Mouse (Mus musculus): Measurements from ENCODE around the gene Sfn.
A peak's percentile ranks its signal among the peaks of the same experiment; 100 is the strongest.
"Not testable (repeated sequence)": the region's sequence is repeated elsewhere in the genome, so short reads cannot be mapped to it uniquely, and the experiment has no call there.

Gene Sfn

DNA sequence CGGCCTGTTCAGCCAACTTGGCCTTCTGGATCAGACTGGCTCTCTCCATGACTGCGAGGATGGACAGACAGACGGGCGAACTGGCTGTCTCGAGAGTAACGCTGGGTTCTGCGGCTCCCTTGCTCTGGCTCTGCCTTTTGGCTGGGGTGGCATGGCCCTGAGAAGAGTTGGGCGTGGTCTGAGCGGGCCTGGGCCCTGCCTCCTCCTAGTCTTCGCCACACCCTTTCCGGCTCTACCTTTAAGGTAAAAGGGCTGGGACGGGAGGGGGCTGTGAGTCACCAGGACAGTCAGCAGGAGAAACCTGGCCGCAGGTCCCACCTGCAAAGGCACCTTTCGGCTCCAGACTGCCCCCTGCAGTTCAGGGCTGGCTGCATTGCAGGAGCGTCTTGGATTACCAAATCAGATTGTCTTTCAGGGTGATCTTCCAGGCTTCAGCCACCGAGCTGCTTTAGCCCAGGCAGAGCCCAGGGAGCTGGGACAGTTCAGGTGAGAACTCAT lies at the start of gene Sfn:
Sfn (minus strand) TSS at position 448 of the 498 bp plus-strand sequence.
- no peak for DNase-seq (ENCODE audit: low spot score in 2 of 2)

DNA sequence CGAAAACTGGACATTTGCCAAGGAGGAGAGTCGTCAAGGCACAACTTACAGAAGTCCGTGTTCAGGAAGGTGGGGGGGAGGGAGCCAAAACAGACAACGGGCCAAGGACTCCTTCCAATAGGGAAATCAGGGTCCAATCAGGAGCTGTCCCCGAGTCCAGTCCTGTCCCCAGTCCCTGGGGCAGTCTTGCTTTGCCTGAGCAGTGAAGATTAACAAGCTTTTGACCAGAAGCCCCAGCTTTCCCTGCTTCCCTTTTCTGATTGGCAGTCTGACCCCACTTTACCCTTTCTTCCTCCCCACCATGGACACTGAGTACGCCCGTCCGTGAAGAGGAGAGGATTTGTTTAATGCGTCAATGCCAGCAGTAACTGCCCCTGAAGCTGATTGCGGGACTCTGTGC lies 49.5 kb upstream of the Sfn start:
- no peak for DNase-seq (ENCODE audit: low spot score in 2 of 2)

DNA sequence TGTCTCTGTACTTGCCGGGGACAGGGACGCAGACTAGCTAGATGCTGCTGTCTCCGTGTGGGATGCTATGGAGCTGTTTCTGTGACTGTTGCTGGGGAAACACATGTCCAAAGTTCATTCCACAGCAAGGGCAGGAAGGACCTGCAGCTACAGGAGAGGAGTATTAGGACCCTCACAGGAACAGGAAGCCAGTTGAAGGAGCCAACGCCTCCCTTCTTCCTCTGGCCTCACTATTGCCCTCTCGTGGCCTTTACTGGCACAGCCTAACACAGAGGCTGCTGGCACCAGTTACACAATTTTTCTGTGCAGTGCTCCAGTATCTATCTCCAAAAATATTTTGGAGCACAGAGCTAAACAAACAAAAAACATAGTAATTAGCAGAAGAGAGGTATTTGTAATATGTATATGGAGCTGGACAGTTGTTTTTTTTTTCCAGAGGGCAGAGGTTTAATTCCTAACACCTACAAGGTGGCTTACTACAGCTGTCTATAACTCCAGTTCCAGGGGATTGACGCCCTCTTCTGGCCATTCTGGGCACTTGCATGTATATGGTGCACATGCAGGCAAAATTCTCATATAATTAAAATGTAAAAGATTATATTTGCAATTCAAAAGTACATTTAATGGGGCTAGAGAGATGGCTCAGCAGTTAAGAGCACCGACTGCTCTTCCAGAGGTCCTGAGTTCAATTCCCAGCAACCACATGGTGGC lies 48.2 kb upstream of the Sfn start, which contains the start of gene Zdhhc18:
Zdhhc18 (minus strand) TSS at position 166 of the 711 bp plus-strand sequence.
- peak; percentile 78 to 88 for DNase-seq (ENCODE audit: low spot score in 2 of 2)

DNA sequence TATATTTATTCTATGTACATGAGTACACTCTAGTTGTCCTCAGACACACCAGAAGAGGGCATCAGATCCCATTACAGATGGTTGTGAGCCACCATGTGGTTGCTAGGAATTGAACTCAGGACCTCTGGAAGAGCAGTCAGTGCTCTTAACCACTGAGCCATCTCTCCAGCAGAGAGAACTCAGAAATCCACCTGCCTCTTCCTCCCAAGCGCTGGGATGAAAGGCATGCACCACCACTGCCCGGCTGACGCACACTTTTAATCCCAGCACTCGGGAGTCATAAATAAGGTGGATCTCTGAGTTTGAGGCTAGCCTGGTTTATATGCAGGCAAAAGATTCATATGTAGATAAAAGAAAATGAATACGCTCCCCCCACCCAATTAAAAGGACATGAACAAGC lies 47.5 kb upstream of the Sfn start:
- DNase-seq (ENCODE audit: low spot score in 2 of 2) = not testable (repeated sequence)

DNA sequence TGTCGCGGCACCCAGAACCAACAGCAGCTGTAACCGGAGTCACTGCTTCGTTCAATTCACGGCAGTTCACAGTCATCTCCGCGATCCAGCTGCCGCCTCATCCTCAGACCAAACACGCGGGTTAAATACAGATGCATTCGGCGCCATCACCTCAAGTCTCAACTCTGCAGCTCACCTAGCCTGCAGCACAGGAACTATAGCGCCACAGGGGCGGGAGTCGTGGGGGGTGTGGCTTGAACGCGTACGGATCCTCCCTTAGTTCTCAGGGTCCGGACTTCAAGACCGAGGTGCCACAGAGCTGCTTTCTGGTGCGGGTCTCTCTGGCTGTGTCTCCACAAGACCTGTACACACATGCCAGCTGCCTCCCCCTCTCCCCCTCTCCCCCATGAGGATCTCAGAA lies 43.7 kb upstream of the Sfn start:
- no peak for DNase-seq (ENCODE audit: low spot score in 2 of 2)

DNA sequence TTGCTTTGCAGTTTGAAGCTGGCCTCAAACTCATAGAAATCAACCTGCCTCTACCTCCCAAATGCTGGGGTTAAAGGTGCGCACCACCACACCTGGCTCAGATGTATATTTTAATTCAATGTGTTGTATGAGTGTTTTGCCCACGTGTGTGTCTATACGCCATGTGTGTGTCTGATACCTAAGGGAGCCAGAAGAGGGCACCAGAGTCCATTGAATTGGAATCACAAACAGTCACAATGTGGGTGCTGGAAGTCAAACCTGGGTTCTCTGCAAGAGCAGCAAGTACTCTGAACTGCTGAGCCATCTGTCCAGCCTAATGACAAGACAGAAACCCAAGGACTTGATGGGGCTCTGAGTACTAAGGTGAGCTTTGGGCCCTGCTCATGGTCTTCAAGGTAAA lies 43.2 kb upstream of the Sfn start:
- no peak for DNase-seq (ENCODE audit: low spot score in 2 of 2)

DNA sequence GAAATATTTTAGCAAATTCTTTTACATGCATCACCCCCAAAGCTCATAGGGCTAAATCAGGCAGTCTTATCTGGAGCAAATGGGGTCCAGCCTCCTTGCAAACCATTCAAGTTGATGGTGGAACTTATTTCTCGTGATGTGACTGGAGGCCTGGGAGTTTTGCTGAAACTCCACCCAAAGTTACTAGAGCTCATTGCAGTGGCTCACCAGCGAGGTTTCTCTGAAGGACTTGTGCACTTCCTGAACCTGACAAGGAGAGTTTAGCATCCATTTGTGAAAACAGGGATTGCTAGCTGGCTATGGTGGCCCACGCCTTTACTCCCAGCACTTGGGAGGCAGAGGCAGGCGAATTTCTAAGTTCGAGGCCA lies 32.1 kb upstream of the Sfn start:
- no peak for DNase-seq (ENCODE audit: low spot score in 2 of 2)

DNA sequence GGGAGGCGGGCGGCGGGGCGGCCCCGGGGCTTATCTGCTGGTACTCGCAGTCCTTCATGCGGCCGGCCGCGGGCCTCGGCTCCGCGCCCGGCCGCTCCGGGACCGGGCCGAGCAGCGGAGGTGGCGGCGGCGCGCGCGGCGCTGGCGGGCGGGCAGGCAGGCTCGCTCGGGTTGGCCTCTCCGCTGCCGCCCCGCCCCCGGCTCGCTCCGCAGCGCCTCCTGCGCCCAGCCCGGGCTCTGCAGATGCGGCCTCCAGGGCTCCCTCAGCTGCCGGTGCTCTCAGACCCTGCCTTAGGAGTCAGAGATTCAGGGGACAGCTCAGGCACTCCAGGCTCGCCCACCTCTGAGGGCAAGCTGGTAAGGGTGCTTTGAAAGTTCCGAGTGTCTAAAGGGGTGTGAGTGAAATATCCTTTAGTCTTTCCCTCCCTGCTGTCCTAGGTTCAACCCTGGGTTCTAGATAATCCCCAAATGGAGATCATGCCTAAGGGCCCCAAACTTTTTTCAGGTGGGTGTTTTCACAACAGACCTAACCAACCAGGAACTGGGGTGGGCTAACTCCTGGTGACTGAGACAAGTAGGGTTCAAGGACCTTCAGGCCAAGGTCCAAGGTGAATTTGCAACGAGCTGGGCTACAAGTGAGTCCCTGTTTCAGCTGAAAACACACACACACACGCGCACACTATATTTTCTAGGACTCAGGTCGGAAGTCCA lies 31.5 kb upstream of the Sfn start:
- peak; percentile 81 to 85 for DNase-seq (ENCODE audit: low spot score in 2 of 2)

DNA sequence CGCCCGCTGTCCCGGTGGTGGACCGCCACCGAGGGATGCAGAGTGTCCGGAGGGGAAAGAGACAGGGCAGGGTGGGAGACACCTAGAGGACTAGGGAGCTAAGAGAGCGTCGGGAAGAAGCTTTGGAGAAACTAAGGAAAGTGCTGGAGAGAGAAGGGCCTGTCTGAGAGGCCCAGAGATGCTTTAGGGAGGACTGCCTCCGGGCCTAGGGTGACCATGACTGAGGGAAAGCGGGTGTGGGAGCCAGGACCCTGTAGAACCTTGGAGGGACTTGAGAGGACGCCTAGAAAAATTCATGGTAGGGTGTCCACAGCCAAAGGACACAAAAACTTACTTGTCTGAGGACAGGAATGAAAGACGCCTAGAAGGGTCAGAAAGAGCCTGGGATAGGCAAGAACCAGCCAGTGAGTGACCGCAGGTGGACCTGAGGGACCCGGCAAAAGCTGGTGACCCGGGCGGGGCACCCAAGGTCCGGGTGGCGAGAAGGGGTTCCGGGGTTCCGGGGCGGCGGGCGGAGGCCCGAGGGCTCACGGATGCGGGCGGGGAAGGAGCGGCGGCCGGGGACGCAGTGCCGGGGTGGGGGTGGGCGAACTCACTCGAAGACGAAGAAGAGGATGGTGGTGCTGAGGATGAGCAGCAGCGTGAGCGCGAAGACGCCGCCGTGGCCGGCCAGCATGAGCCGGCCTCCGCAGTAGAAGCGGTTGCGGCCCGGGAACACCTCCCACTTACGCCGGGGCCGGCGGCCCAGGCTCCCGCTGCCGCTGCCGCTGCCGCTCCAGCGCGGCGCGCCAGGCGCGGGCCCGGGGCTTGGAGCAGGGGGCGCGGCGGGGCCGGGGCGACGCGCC lies 30.7 kb upstream of the Sfn start:
- peak in 1 of 2 experiments; percentile 42 for DNase-seq (ENCODE audit: low spot score in 2 of 2)

DNA sequence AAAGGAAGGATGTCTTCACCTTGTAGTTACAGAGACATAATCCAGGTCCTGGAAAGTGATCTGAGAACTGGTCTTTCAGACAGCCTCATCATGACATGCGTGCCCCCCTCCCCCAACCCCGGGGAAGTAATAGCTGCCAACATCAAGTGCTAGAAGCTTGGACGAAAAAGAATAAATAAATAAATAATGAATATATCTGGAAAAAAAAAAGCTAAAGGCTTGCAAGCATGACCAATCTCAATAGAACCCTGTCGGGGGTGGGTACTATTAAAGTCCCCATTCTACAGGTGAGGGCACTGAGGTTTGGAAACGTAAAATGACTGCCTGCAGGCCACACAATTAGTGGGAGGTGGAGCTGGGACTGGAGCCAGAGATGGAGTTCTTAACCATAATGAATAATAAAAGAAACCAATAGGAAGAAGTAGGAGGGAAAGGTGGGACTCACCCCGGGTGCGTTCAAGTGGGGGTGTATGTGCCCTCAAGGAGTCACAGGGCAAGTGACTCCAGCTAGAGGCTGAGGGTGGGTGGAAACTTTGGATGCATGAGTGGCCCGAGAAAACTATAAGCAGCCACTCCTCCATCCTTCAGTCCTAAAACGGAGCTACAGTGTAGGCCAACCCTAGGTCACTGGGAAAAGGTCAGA lies 29.9 kb upstream of the Sfn start:
- no peak for DNase-seq (ENCODE audit: low spot score in 2 of 2)

DNA sequence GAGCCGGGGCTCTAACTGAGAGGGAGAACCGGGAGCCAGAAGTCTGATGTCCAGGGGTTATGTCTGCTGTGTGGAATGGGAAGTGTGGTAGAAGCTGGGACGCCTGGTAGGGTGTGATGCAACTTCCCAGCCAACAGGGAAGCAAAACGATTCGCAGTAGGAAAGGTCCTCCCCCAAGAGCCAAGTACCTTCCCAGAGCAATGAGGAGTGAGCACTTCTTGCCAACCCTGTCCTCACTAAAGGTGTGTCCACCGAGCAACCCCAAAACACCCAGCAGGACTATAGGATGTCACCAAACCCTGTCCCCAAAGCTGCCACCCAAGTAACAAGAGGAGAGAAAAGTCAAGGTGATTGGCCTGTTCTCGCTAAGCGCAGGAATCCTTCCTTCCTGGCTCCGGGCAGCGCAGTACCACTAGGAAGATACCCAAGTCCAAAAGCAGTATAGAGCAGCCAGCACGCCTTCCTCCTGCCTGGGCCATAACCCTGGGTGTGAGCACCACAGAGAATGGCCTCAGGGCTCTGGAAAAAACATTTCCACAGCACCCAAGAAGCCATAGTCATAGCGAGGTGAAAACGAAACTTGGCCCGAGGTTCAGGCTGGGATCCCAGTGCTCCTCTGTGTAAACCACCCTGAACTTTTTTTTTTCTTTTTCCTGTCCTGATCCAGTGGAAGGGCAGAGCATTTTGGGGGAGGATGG lies 29.3 kb upstream of the Sfn start:
- no peak for DNase-seq (ENCODE audit: low spot score in 2 of 2)

DNA sequence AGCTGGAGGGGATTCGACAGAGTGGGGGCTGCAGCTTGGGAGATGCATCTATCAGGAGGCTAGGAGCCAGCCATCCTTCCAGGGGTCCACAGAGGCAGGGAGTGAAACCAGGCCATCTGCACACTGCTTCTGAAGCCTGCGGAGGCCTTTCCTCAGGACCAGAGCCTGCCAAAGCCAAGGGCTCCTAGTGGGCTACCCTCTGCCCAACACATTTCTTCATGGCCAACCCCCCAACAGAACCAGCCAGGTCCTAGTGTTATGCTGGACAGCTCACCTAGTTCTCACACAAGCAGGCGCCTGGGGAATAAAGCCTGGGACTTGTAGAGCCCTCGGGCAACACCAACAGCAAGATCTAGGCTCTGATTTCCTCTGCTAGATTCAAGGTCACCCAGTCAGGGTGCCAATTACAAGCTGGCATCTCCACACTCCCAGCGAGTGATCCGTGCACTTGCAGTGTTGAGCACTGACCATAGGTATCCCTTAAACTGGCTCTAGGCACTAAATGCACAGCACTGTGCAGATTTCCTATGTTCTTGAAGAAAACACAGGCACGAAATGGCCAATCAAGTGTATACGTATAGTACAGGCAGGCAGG lies 28.5 kb upstream of the Sfn start:
- no peak for DNase-seq (ENCODE audit: low spot score in 2 of 2)

DNA sequence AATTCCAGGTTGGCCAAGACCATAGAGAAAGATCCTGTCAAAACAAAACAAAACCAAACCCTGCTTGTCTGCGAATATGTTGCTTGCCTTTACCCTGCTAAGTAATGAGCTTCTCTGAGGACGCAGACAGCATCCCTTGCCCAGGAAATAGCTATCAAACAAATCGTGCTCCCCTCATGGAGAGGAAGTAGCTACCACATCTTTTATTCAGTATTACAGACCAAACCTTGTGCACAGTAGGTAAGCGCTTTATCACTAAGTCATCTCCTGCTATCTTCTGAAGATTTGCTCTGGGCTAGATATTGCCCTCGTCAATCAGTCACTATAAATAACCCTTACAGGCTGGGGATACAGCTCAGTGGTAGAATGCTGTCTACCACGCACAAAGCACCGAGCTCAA lies 27.2 kb upstream of the Sfn start:
- DNase-seq (ENCODE audit: low spot score in 2 of 2) = no peak

DNA sequence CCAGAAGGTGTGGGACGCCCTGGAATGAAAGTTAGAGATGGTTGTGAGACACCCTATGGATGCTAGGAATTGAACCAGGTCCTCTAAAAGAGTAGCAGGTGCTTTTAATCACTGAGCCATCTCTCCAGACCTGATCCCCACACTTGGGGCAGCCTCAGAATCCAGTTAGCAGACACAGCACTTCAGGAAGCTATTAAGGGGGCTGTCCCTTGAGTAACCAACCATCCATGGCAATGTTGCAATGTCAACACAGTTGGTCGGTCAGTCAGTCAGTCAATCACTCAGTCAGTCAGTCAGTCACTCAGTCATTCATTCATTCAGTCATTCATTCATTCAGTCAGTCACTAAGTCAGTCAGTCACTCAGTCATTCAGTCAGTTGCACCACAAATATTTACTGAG lies 26.5 kb upstream of the Sfn start:
- no peak for DNase-seq (ENCODE audit: low spot score in 2 of 2)

DNA sequence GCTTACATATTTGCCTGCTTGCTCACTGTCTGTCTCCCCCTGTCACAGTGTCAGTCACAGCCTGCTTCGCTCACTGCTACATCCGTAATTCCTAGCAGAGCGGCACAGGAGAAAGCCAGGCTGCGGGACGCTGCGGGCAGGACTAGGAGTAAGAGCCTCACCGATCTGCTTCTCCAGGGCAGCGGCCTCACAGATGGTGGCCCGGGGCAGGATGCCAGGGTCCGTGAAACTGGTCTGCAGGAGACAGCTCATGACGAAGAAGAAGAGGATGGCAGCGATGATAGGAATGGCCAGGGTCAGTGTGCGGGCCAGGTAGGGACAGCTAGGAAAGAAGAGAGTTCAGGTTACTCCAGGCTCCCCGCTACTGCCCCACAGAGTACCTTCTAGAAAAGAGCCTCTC lies 25.1 kb upstream of the Sfn start:
- no peak for DNase-seq (ENCODE audit: low spot score in 2 of 2)

DNA sequence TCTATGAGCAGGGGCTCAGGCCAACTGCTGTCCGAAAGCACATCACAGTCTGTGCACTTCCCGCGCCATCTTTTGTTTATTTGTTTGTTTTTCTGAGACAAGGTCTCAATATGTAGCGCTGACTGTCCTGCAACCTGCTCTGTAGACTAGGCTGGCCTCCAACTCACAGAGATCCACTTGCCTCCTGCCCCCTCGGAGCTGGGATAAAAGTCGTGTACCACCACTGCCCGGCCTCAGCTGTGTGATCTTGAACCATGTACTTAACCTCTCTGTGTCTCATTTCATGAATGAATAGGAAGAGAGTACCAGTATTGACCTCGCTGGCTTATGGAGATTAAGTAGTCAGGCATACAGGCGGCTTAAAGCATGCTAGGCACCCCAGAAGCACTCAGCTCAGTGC lies 24.7 kb upstream of the Sfn start:
- no peak for DNase-seq (ENCODE audit: low spot score in 2 of 2)

DNA sequence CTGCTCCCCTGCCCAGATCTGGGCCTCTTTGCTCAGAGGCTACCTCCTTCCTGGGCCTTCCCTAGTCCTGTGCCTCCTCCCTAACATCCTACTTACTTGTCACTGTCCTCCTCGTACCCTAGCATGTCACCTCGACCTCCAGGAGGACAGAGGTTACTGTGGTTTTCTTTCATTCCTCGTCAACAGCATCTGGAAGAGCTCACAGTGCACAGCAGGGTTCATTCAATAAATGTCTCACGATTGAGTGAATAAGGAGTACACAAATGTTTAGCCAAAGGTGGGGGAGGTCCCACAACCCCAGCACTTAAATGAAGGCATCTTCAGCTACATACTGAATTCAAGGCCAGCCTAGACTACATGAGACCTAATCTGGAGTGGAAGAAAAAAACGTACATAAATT lies 24.3 kb upstream of the Sfn start:
- DNase-seq (ENCODE audit: low spot score in 2 of 2) = no peak

DNA sequence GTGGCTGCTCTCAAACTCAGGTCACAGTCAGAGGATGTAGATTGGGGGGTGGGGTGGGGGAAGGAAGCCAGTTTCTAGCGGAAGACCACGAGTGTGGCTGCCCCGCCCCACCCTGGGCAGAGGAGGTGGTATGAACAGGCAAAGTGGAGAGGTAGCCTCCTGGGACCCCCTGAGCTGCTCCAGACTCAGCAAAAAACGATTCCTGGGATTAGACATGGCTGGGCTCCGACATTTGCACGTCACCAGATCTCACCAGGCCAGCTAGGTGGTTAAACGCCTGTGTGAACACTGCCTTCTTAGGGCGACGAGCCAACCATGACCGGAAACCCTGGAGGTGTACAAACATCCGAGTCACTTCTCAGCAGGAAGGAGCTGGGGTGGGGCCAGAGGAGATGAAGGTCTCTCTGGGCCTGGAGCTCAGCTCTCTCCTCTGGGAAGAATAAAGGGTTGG lies 23.7 kb upstream of the Sfn start:
- no peak for DNase-seq (ENCODE audit: low spot score in 2 of 2)

DNA sequence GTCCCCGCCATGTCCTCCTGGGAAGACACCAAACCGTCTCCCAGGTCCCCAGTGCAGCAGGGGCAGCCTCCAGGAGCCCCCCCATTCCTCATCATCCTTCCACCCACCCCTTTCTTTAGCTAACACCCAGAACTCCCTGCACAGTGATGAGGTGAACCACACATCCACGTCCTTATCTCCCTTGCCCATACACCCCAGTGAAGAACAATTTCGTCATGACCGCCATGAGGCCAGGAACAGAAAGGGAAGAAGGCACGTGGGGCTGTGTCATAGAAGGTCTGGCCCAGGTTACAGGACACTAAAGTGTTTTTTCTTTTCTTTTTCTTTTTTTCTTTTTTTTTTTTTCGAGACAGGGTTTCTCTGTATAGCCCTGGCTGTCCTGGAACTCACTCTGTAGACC lies 22.9 kb upstream of the Sfn start:
- DNase-seq (ENCODE audit: low spot score in 2 of 2) = no peak

DNA sequence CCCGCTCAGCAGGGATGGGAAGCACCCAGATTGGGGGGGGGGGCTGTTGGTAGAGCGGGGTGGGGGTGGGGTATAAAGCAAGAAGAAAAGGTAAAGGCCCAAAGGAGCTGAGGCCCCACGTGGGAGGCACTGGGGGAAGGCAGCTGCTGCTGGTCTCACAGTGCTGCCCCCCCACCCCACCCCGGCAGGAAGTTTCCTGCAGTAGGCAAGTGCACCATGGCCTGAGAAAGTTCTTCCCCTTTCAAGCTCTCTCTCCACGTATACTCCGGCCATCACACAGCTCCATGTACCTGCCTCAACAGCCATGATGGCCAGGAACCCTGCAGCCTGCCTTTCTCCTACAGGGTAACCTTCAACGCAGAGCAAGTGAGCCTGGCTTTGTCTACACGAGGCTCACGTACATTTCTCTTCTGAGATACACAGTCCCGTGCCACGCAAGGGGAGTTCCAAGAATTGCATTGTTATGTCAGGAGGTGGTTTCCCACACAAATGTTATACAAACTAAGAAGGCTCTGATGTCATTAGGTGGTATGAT lies 20.3 kb upstream of the Sfn start:
- DNase-seq (ENCODE audit: low spot score in 2 of 2) = no peak

DNA sequence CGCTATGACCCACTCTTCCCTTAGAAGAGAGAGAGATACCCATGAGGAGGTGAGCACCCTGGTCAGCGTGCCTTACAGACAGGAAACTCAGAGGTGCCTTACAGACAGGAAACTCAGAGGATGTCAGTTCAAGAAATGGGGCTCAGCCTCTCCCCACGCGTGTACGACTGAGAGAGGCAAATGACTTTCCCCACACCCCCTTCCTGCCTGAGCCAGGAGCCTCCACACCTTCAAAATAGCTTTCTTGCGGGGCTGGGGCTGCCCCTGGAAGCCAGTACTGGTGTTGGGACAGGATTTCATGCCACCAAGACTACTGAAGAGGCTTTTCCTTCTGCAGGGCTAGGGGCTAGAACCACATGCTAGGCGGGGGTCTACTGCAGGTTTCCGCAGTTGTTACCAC lies 18.7 kb upstream of the Sfn start:
- DNase-seq (ENCODE audit: low spot score in 2 of 2) = no peak
